Mouse (Mus musculus) liver, postnatal 0 days (tissue): Measurements from ENCODE around the gene Txnrd1.
A peak's percentile ranks its signal among the peaks of the same experiment; 100 is the strongest.

Experiments used
- CTCF ChIP-seq: sonication (generic); IDR thresholded peaks from 2 replicates; pipeline ENCODE4 v1.5.1; 2016; ENCODE audit warnings: antibody characterized with exemption, low read depth
- EP300 ChIP-seq: IDR thresholded peaks from 2 replicates; pipeline ENCODE4 v1.6.1; 2016; ENCODE audit warnings: antibody characterized with exemption, low read depth, mild to moderate bottlenecking

GRCm38 (mm10) chr10:82858691-82859532 lies 25.2 kb downstream of the Txnrd1 start:
- TF ChIP-seq EP300, result peak; percentile 81
- TF ChIP-seq CTCF, result no peak
